Mouse (Mus musculus): ENCODE measurements around the gene A730071L15Rik. TPM values are rescaled to one million over a fixed set of nuclear protein-coding genes. Genes with fewer than 3 reads are reported as not detected.

Gene A730071L15Rik
- not detected for total RNA-seq (2022)

DNA sequence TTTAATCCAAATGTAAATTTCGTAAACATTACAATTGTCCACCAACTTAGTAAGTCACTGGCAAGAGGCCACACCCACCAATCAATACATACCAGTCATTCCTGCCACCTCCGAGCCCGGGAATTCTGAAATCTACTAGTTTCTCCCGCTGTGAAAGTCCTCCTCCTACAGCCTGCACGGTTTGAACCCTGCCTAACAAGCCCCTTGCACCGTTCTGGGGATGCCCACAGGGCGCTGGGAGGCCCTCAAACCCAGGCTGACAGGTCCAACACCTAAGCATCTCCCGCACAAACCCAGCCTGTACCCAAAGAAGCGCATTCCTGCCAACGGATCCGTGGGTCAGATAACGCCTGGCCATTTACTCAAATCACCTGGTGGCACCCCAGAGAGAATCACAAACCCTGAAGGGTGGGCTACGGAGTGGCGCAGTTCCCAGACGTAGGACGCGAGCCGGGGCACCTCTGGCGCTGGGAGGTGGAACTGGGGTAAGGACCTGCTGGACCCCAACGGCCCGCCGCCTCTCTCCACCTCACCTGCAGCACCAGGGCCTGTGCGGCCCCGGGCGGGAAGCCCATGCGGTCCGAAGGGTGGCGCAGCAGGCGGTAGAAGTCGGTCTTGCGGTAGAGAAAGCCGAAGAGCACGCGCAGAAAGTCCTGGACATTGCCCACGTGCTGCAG lies at the start of gene A730071L15Rik:
A730071L15Rik (plus strand) TSS at position 620 of the 677 bp plus-strand sequence.
- DNase-seq (ENCODE audit: low spot score), result no peak

DNA sequence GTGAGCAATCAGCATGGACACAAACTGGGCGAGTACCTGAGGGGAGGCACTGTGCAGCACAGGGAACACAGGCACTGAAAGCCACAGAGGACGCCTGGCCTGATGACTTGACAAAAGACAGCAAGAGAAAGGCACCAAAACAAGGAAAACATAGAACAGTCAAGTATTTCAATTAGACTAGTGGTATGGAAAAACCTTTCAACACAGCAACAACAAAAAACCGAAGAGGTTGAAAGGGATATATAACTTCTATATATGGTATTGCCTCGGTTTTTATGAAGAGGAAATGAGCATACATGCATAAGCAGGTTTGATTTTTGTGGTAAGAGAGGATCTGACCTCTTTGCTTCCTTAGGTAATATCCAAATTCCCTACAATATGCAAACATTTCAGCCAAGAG lies 47.0 kb upstream of the A730071L15Rik start:
- DNase-seq (ENCODE audit: low spot score), result no peak

DNA sequence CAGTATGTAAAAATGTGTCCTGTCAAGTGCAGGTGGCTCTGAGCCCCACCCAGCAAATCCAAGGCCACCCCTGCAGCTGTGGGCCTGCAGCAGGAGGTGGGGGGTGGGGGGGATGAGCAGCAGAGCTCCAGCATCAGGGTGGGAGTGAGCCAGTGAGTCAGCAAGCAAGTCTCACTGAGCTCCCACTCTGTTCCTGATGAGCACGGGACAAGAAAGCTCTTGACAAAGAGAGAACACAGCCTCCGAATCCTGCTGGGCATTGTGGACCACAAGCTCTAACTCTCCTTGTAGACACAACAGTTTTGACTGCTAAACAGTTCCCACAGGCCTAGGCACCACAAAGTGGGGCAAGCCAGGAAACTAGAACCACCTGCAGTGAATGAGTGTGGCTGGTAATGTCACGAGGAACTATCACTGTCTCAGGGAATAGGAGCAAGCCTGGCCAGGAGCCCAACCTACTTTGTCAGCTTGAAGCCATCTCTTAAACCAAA lies 45.6 kb upstream of the A730071L15Rik start:
- no peak for DNase-seq (ENCODE audit: low spot score)

DNA sequence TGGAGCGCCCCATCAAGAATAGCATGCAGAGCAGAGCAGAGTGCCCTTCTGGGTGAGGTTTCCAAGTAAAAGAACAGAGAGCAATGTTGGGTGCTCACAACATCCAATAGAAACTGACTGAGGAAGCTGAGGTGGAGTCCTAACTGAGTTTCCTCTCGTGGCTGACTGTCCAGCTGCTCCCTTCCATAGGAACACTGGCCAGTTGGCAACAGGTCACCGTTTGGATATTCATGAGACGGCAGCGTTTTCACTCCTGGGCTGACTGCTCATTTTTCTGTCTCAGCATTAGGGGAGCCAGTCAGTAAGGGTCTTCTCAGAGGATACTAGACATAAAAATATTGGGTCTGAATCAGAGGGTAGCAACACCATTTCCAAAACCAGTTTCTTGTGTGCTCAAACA lies 43.2 kb upstream of the A730071L15Rik start:
- DNase-seq (ENCODE audit: low spot score), result peak; percentile 37

DNA sequence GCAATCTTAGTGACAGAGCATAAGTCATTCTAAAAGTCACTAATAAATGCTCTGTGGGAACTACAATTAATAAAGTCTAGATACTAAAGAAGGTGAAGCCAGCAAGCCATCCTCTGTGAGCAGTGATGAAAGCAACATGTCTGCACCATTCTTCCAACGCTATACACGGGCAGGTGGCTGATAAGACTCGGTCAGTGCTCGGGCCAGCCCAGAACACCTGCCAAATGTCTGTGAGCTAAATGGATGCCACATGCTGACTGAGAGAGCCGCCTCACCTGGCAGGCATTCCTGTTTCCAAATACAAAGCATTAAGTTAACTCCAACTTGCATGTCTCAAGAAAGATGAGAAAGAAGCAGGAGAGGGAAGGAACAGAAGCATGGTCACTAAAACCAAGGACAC lies 42.7 kb upstream of the A730071L15Rik start:
- no peak for DNase-seq (ENCODE audit: low spot score)

DNA sequence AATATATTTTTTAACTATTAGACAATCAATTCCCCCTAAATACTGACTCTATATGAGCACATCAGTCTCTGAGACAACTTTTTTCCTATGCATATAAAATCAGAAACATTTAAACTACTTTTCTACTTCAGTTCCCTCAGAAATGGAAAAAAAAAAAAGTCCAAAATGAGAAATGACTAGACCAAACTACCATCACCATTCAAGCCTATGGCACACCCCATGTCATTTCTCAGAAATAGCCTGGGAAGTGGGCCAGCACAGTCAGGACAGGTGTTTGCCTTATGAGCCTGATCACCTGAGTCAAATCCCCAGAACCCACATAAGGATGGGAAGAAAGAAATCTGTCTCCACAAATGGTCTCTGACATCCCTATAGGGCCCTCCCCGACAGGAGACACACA lies 41.3 kb upstream of the A730071L15Rik start:
- DNase-seq (ENCODE audit: low spot score), result no peak

DNA sequence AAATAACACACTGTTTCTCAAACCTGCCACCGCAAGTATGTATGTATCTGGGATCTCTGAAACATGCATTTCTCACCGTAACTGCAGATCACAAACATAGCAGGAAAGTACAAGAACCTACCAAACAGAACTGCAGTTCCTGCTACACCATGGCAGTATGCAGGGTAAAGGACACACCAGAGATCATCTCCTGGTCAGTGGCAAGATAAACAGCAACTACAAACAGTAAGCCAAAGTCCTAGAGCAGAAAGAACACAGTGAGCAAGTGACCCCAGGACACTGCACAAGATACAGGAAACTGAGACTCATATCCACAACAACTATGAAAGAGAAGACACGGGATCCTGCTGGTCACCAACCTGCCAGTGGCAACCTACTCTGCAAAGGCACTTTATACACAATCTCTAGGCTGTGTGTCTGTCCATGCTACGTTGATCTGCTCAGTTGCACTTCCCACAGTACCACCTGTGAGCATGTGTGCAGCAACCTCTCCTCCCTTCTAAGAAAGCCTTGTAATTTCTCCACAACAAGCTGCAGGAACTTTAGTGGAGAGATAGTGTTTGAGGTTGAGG lies 40.0 kb upstream of the A730071L15Rik start:
- no peak for DNase-seq (ENCODE audit: low spot score)

DNA sequence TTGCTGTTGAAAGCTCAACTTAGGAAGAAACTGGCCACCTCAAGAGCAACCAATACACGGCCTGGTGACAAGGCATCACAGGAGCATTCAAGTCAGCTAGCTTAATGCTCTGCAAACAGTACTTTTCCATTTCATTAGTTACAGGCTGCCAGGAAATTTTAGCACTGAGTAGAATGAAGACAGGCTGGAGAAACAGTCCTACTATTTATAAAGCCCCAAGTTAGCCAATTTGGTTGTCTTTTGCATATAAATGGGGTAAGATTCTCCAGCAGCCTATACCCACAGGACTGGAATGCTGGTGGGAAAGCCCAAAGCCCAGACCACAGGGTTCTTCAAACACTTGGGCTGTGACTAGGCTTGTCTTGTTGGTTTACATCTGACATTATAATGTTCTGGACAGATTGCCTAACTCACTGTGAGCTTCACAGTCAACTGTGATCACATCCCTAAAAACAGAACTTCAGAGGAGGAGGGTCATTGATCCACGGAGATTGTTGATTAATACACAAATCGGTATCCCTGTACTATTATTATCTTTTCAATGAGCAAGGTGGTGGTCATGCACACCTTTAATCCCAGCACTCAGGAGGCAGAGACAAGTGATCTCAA lies 39.1 kb upstream of the A730071L15Rik start:
- DNase-seq (ENCODE audit: low spot score), result no peak

DNA sequence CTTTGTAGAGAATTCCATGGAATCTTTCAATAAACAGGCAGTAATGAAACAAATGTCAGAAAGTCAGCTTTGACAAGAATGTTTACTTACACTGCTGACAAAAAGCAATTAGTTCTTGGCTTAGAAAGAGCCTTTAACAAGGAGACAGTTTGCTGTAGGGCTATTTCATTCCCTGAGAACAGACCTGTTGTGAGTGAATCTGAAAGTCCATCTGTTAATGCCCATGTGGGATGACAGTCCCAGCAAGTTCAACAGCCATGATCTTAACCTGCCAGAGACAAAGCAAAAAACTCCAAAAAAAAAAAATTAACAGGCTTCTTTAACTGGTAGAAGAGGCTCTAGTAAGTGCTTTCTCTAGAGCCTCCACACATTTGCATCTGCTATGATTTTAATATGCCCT lies 38.3 kb upstream of the A730071L15Rik start:
- DNase-seq (ENCODE audit: low spot score), result no peak

DNA sequence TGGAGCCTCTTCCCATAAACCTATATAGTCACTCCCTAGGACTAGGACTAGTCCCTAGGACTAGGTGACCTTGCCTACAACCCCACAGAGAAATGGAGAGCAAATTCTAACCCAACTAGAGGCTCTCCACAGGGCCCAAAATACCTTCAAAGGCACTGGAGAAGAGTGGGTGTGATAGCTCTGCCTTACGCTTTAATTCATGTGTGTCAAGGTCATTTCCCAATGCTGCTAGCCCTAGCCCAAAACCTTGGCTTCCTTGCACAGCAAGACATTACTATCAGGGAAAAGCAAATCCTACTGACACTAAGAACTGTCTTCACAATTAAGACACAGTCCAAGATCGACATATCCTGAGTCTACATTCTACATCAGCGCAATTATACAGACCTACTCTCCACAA lies 36.8 kb upstream of the A730071L15Rik start:
- no peak for DNase-seq (ENCODE audit: low spot score)

DNA sequence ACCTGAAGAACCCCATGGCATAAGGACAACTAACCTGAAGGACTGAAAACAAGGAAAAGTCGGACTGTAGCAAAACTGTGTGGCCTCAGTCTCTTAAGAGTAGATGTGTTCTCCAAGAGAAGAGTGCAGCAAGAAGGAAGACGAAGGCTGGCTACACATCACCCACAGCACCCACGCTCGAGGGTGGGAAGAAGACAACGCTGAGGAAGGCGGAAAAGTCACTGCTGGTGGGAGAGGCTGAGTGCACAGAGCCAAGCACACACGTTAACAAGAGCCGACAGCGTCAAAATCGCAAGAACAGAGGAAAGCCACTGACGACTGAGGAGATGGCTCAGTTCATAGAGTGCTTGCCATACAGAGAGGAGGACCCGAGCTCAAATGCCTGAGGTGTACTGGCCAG lies 36.1 kb upstream of the A730071L15Rik start:
- no peak for DNase-seq (ENCODE audit: low spot score)

DNA sequence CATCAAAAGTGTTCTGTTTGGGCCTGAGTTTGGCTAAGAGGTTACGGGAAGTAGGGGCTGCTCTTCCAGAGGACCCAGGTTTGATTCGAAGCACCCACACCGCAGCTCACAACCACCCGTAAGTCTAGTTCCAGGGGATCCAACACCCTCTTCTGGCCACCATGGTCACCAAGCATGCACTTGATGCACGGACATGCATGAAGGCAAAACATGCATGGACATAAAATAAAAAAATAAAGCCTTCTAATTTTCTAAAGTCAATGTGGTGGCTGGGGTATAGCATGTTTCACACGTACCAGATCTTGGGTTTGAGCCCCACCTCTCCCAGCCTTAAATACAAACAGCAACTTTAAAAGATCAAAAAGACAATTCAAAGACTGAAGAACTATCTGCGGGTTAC lies 35.0 kb upstream of the A730071L15Rik start:
- DNase-seq (ENCODE audit: low spot score), result no peak

DNA sequence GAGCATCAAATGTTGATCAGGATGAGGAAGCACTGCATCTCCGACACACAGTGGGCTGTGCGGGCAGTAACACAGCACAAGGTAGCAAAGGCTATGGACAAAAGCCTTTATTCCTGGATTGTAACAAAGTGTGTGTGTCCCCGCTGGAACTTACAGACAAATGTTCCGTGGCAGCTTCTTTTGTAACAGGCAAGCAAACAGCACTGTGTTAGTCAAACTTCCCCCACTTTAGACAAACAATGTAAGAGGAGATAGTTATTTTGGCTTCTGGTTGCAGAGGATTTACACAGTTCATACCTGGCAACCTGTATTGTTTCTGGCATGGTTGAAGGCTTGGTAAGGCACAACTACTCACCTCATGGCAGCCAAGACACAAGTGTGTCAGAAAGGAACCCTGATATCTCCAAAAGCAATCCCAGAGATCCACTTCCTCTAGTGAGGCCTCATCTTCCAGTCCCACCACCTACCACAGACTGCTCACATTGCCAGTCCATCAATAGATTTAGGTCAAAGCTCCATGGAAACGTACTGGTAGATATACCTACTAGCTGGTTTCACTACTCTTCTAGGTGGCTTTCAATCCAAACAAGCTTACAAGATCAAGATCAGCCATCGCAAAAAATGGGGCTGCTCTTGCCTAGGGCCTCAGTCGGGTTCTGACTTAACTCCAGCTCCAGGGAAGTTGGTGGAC lies 34.3 kb upstream of the A730071L15Rik start:
- no peak for DNase-seq (ENCODE audit: low spot score)

DNA sequence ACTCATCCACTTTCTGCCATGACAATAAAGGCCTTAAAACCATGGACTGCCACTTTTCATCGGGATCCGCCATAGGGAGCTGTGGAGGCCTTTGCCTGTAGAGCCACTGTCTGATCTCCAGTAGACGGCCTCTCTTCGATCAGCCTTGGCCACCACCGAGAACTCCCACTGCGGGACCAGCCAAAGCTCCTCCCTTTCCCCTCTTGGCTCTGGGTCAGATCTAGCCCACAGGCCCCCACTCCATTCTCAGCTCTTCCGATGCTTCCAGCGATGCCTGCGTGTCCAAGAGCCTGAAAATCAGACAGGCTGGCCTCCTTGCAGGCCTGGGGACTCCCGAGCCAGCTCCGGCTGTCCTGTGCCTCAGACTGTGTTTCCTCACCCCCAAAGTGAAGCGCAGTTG lies 33.5 kb upstream of the A730071L15Rik start:
- DNase-seq (ENCODE audit: low spot score), result no peak

DNA sequence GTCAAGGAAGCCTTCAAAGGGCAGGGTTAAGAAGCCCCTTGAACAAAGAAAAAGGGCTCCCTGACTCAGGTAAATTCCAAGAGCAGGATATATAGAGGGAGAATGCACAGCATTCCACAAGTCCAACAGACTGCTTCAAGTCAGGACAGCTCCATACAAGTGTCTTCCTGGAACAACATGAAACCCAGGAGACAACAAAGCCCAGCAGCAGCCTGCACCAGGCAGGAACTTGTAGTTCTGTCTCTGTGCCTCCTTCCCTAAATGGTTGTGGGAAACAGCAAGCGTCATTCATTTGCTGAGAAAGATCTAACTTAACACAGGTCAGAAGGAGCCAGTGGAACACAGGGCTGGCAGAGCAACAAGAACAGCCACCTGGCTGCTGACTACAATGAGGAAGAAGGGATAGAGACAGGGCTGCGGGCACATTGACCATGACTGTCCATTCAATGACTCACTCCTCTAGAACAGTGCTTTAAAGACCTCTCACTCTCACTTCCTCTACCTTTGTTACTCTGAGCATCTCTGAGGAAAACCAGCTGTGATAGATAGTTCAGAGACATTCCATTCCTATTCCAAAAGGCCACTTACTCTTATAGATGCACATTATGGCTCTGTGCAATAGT lies 30.7 kb upstream of the A730071L15Rik start:
- no peak for DNase-seq (ENCODE audit: low spot score)

DNA sequence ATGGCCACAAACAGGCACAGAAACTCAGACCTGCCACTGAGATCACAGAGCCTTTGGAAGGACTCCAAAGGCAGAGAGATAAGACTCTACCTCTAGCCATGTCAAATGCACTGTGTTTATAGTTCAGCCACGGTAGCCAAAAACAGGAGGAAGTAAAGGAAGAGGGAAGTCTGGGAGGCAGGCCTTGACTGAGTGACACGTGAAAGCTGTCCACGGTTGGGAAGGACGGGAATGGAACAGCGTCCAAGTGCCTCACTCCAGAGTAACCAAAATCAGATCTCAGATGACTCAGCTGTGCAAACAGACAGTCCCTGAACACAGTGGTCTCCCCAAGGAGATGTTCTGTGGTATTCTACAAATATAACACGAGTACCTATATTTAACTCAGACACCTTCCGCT lies 25.1 kb upstream of the A730071L15Rik start:
- peak; percentile 69 for DNase-seq (ENCODE audit: low spot score)

DNA sequence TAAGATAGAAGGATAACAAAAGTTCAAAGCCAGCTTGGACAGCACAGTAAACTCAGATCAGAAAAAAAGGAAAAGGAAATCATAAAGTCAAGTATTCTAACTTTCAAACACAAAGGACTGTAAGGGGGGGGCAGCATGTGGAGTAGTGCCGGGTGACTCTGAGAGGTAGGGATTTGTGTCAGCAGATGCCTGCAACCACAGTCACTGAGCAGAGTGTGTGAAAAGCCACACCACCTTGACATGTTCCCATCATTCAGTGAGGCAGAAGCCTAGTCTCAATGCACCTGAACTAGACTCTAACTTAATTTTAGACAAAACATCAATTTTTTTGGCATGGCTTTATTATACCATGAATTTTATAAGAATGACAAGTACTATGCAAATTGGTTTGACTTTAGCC lies 24.3 kb upstream of the A730071L15Rik start:
- no peak for DNase-seq (ENCODE audit: low spot score)

DNA sequence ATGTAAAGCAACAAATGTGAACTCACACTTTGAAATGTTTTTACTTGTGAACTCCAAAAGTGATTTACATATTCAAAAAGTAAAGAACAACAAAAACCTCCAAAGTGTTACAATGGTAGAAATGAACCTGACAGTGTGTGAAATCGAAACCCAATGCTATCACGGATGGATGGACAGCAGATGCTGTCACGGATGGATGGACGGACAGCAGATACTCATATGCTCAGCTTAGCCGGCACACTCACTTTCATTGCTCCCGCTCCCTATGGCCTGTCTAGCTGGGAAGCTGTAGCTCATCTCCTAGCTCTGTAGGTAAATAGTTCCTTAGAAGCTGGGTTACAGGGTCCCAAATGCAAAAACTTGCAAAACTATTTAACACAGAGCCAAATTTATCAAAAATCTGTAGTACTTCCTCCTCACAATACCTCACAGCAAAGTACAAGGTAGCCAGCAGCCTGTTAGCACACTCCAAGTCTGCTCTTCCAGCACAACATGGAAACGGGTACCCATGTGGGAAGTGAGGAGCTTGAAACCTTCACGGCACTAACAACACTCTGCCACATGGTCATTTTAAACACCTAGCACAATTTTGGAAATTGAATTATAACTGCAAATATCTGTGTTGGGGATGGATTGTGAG lies 21.9 kb upstream of the A730071L15Rik start:
- no peak for DNase-seq (ENCODE audit: low spot score)

DNA sequence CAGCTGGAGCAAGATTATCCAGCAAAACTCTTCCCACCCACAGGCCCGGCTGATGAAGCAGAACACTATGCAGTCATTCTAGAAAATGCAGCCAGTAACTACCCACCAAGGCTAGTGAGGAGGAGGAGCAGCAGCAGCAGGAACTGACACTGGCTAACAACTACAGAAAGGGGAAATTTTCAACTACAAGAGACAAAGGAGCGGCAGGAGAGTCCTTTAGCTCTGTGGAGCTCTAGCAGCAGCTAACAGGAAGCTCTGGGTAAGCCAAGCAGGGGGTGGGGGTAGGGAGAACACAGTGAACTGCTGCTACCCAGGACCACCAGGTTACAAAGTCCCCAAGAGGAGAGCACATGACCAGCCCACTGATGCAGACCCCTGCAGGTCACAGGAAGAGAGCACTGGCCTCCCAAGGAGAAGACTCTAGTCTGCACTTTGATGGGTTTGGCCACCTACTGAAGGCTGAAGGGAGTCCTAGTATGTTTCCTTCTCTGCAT lies 21.1 kb upstream of the A730071L15Rik start:
- peak; percentile 28 for DNase-seq (ENCODE audit: low spot score)

DNA sequence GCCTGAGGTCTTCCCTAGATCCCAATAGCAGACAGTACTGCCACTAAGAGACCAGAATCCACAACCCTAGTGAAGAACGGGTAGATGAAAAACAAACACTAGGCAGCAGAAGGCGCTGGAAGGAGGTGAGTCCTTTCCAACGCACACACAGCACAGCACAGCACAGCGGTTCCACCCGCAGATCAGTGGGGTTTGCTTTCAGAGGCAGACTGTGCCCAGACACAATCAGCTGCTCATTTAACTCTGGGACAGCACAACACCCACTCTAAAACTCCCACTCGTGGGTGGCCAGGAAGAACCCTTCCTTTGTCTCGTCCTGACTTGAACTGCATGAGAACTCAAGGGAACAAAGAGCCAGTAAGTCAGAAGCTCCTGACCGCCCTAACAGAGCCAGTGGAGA lies 20.6 kb upstream of the A730071L15Rik start:
- DNase-seq (ENCODE audit: low spot score), result no peak

DNA sequence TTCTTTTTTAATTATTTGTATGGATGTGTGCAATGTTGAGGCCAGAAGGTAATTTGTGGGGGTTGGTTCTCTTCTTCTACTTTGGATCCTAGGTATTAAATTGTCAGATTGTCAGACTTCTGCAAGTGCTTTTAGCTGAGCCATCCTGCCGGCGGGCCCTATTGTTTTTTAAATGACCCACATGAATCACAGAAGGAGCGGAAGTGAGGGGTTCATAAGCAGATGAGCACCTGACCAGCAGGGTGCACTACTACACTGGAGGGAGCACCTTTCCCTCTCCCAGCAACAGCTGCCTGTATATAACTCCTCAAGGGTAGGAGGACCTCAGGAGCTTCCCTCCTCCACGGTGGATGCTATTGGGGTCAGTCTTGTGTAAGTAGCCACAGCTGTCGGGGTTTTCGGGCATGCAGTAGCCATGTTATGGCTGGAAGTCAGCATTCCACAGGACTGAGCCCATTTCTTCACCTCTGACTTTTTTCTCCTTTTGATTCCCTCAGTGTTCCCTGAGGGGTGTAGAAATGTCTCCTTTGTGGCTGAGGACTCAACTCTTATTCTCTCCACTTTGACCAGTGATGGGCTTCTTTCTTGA lies 18.9 kb upstream of the A730071L15Rik start:
- no peak for DNase-seq (ENCODE audit: low spot score)

All from heart, adult 8-10 months (tissue).